Mouse (Mus musculus) liver, adult 2 months (tissue): ENCODE measurements around the gene Pcnx2.

Experiments used
- CTCF ChIP-seq: fragments of 200-500 bp; IDR thresholded peaks from 2 replicates; pipeline ENCODE4 v1.5.1; 2011; ENCODE audit warnings: low read depth, low read length, control low read depth
- POLR2A ChIP-seq: fragments of 200-500 bp; IDR thresholded peaks from 2 replicates; pipeline ENCODE4 v1.6.1; 2011; ENCODE audit warnings: low read length, control low read depth; ENCODE audit not compliant: insufficient read depth; ENCODE audit errors: extremely low read depth

DNA sequence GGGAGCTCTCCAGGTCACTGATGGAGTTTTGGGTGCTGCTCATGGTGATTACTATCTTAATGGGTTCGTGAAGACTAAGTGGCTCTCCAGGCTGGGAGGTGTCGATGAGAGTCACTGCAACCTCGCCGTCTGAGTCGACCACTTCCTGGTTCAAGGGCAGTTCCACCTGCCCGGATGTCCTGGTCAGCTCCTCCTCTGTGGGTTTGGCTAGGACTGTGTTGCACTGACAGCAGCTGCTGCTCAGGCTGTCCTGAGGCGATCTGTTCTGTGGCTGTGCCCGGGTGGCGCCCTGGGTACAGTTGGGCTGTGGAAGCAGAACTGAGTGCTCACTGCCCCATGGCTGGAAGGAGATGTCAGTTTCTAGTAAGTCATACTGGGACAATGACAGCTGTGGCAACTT is 10.6 kb downstream of the Pcnx2 start:
- TF ChIP-seq CTCF: no peak
- no peak for TF ChIP-seq POLR2A
